Mouse (Mus musculus) stomach, embryonic 16.5 days (tissue): Measurements from ENCODE around the gene Fto. TPM values are rescaled to one million over a fixed set of nuclear protein-coding genes. Genes with fewer than 3 reads are reported as not detected.

ENCODE experiments used
- ATAC-seq: fragments of 200-750 bp; cut with Nextera tagmentation; 2 replicates; pipeline ENCODE4 v1.8.0; 2017; ENCODE audit warnings: moderate number of reproducible peaks, moderate TSS enrichment; ENCODE audit not compliant: insufficient read depth, low FRiP score
- H3K27ac ChIP-seq: fragments of 300-500 bp; sonication (generic); 2 replicates; pipeline ENCODE4 v1.5.1; 2014; ENCODE audit warnings: low read length
- H3K27me3 ChIP-seq: fragments of 300-500 bp; sonication (generic); 2 replicates; pipeline ENCODE4 v1.6.1; 2014; ENCODE audit warnings: low read length, control low read depth, mixed read lengths; ENCODE audit not compliant: control insufficient read depth, insufficient read depth
- H3K36me3 ChIP-seq: fragments of 300-500 bp; sonication (generic); 2 replicates; pipeline ENCODE4 v1.6.1; 2014; ENCODE audit warnings: low read length; ENCODE audit not compliant: control insufficient read depth, insufficient read depth
- H3K4me1 ChIP-seq: fragments of 300-500 bp; sonication (generic); 2 replicates; pipeline ENCODE4 v1.6.1; 2014; ENCODE audit warnings: low read length, control low read depth, mixed read lengths; ENCODE audit not compliant: control insufficient read depth, insufficient read depth
- H3K4me2 ChIP-seq: fragments of 300-500 bp; sonication (generic); 2 replicates; pipeline ENCODE4 v1.6.1; 2014; ENCODE audit warnings: low read depth, low read length, mixed read lengths
- H3K4me3 ChIP-seq: fragments of 300-500 bp; sonication (generic); replicated peaks from 2 replicates; pipeline ENCODE4 v1.5.1; 2014; ENCODE audit warnings: mild to moderate bottlenecking, low read length
- H3K9ac ChIP-seq: fragments of 300-500 bp; sonication (generic); 2 replicates; pipeline ENCODE4 v1.6.1; 2014; ENCODE audit warnings: low read length
- H3K9me3 ChIP-seq: fragments of 300-500 bp; sonication (generic); replicated peaks from 2 replicates; pipeline ENCODE4 v1.6.1; 2016; ENCODE audit warnings: low read length, control low read depth; ENCODE audit not compliant: control insufficient read depth
- WGBS: fragments of 180-500 bp; shearing (Covaris S2); extraction: QIAGEN DNeasy Blood & Tissue Kit; methylation state at CpG from one replicate; pipeline ENCODE4 v1.1.7; 2014; 5-methylcytosine and 5-hydroxymethylcytosine counted together
- polyA plus RNA-seq: library from polyadenylated mRNA; unstranded; fragments of >200 nt; fragmentation: Nextera tagmentation; extraction: Ambion mirVana; gene quantifications from 2 replicates; pipeline ENCODE4 v1.2.1, GENCODE M21; 2015

The Fto gene
- polyA plus RNA-seq, 1 experiment from 2014 or later = 73.4 TPM

DNA sequence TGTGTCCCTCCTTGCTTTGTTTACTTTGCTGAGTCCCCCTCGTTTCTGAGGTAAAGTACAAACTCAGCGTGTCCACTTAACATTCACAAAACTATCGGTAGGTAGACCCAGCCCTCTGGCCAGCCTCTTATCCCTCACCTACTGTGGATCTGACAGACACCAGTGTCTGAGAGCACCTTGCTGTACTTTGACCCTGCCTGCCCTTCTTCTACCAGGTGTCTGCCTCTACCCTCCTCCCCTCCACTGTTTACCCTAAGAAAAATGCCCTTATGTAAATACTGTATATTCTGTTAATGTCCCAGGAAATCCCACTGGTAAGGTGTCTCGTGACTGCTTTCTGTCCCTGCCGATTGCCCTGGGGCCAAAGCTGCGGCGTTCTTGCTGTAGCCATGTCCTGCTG, 91.8 kb downstream of the Fto start:
- H3K4me2 ChIP-seq = no peak overlapping the region
- 78% methylated on average over 7 of the region's 7 CpGs for whole genome bisulfite sequencing
- ATAC-seq = peak; percentile 17; the same call in 1 of the 2 replicates
- H3K36me3 ChIP-seq = no peaks in the 10 kb centered on the region
- H3K4me1 ChIP-seq = 0 out of 2 replicates have a peak, but pooled peaks cover 8% of the 10 kb centered on the region
- H3K9me3 ChIP-seq = no peaks in the 10 kb centered on the region
- H3K4me3 ChIP-seq = no peak overlapping the region
- H3K9ac ChIP-seq = no peak overlapping the region
- no peaks in the 10 kb centered on the region for H3K27me3 ChIP-seq
- H3K27ac ChIP-seq = no peak overlapping the region

DNA sequence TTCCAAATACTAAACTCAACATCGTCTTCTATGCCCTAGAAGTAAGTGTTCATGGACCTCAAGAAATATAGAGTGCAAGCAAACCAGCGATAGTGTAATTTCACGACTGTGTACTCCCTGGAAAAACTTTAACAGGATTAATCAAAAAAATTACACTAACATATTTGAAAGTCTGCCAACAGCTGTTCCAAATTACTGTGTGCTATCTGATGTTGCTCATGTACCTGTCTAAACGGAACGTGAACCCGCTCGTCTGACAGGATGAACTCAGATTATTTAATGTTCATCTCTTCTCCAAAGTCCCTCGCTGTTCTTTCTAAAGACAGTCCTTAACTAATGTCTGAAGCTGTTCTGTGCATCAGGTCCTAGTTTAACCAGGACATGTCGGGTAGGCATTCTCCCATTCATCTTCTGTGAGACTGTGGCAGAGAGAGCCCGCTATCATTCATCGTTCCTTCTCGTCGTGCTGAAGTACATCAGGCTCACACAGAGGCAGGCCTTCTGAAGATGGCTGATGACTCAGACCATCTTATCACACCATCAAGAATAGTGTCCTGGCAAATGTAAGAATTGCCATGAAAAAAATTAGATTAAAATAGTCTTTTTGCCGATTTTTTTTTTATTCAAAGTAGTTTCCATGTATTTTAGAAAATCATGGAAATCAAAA, 93.4 kb downstream of the Fto start:
- Histone ChIP-seq H3K4me2 (no peak overlapping the region), H3K4me3 (no peak overlapping the region), H3K9ac (no peak overlapping the region), H3K27me3 (no peaks in the 10 kb centered on the region), H3K27ac (no peak overlapping the region), H3K4me1 (0 out of 2 replicates have a peak, but pooled peaks cover 8% of the 10 kb centered on the region), H3K9me3 (no peaks in the 10 kb centered on the region), H3K36me3 (no peaks in the 10 kb centered on the region)
- WGBS = 65% methylated on average over 14 of the region's 14 CpGs
- no peak for ATAC-seq

DNA sequence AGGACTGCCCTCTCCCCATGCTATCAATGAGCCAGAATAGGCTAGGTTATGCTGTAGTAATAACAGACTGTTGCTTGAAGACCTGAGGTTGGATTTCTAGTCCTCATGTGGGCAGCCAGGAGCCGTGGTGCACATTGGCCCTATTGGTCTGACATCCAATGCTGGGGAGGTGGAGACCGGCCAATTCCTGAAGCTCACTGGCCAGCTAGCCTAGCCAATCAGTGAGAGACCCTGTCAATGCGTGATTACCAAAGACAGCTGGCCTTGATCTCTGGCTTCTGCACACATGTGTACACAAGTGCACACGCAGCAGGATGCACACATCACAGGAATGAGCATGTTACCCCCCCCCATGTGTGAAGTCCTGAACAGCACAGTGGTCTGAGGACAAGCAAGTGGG, 94.6 kb downstream of the Fto start:
- Histone ChIP-seq H3K4me1 (0 out of 2 replicates have a peak, but pooled peaks cover 8% of the 10 kb centered on the region), H3K4me2 (no peak overlapping the region), H3K4me3 (no peak overlapping the region), H3K9me3 (no peaks in the 10 kb centered on the region), H3K27me3 (no peaks in the 10 kb centered on the region), H3K9ac (no peak overlapping the region), H3K36me3 (no peaks in the 10 kb centered on the region), H3K27ac (no peak overlapping the region)
- no peak for ATAC-seq
- WGBS = 80% methylated on average over 4 of the region's 4 CpGs

GRCm38 (mm10) chr8:91410007-91410406, 96.7 kb downstream of the Fto start:
- Histone ChIP-seq H3K4me3 (no peak overlapping the region), H3K9ac (no peak overlapping the region), H3K9me3 (no peaks in the 10 kb centered on the region), H3K27me3 (no peaks in the 10 kb centered on the region), H3K4me1 (no peaks in the 10 kb centered on the region), H3K36me3 (no peaks in the 10 kb centered on the region), H3K4me2 (no peak overlapping the region), H3K27ac (no peak overlapping the region)
- 78% methylated on average over 12 of the region's 12 CpGs for WGBS
- no peak for ATAC-seq

- H3K36me3 ChIP-seq = 0 out of 2 replicates have a peak, but pooled peaks cover 3% of the 10 kb centered on the region
- no peak overlapping the region for H3K4me3 ChIP-seq
- H3K27me3 ChIP-seq = no peaks in the 10 kb centered on the region
- no peak overlapping the region for H3K4me2 ChIP-seq
- H3K9me3 ChIP-seq = no peaks in the 10 kb centered on the region
- WGBS = 57% methylated on average over 5 of the region's 5 CpGs
- no peak overlapping the region for H3K27ac ChIP-seq
- ATAC-seq = no peak
- H3K9ac ChIP-seq = no peak overlapping the region
- H3K4me1 ChIP-seq = peaks cover 3% of the 10 kb centered on the region; the same call in 1 of the 2 replicates
Observed at GRCm38 (mm10) chr8:91424491-91425074, 111.3 kb downstream of the Fto start.

DNA sequence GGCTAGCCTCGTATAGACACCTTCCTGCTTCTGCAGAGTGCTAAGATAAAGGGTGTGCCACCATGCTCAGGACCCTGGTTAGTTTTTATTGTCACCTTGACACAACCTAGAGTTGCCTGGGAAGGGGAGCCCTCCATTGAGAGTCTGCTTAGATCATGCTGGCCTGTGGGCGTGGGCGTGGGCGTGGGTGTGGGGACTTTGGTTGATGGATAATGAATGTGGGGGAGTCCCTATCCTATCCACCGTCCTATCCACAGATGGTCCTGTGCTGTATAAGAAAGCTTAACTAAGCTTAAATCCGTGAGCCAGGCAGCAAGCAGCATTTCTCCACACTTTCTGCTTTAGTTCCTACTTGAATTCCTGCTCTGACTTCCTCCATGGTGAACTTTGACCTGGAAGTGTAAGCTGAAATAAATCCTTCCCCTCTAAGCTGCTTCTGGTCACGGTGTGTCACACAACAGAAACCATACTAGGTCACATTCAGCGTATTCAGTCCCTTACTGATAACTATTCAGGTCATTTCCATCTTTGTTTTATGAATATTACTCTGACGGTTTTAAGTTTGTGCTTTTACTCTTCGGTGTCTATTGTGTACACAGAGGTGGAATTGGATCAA, 112.0 kb downstream of the Fto start:
- Histone ChIP-seq H3K4me2 (no peak overlapping the region), H3K27me3 (no peaks in the 10 kb centered on the region), H3K27ac (no peak overlapping the region), H3K36me3 (0 out of 2 replicates have a peak, but pooled peaks cover 3% of the 10 kb centered on the region), H3K9me3 (no peaks in the 10 kb centered on the region), H3K4me1 (peaks cover 3% of the 10 kb centered on the region; the same call in 1 of the 2 replicates), H3K9ac (no peak overlapping the region), H3K4me3 (no peak overlapping the region)
- WGBS = 81% methylated on average over 10 of the region's 10 CpGs
- no peak for ATAC-seq

GRCm38 (mm10) chr8:91426496-91426895, 113.2 kb downstream of the Fto start:
- no peak overlapping the region for H3K9ac ChIP-seq
- no peak overlapping the region for H3K4me2 ChIP-seq
- WGBS = 73% methylated on average over 1 of the region's 1 CpGs
- ATAC-seq = no peak
- H3K9me3 ChIP-seq = no peaks in the 10 kb centered on the region
- 0 out of 2 replicates have a peak, but pooled peaks cover 3% of the 10 kb centered on the region for H3K36me3 ChIP-seq
- H3K27ac ChIP-seq = no peak overlapping the region
- no peak overlapping the region for H3K4me3 ChIP-seq
- peaks cover 3% of the 10 kb centered on the region; the same call in 1 of the 2 replicates for H3K4me1 ChIP-seq
- no peaks in the 10 kb centered on the region for H3K27me3 ChIP-seq

- Histone ChIP-seq H3K27me3 (no peaks in the 10 kb centered on the region), H3K4me3 (no peak overlapping the region), H3K9ac (no peak overlapping the region), H3K9me3 (no peaks in the 10 kb centered on the region; the same call in 1 of the 2 replicates), H3K27ac (no peak overlapping the region), H3K36me3 (no peaks in the 10 kb centered on the region), H3K4me1 (no peaks in the 10 kb centered on the region), H3K4me2 (no peak overlapping the region)
- WGBS = 89% methylated on average over 3 of the region's 3 CpGs
- no peak for ATAC-seq
Observed at GRCm38 (mm10) chr8:91430333-91430940, 117.1 kb downstream of the Fto start.

- no peaks in the 10 kb centered on the region; the same call in 1 of the 2 replicates for H3K9me3 ChIP-seq
- H3K27ac ChIP-seq = no peak overlapping the region
- no peak overlapping the region for H3K9ac ChIP-seq
- 95% methylated on average over 15 of the region's 15 CpGs for WGBS
- H3K27me3 ChIP-seq = no peaks in the 10 kb centered on the region
- H3K4me1 ChIP-seq = no peaks in the 10 kb centered on the region
- H3K4me2 ChIP-seq = no peak overlapping the region
- no peak overlapping the region for H3K4me3 ChIP-seq
- ATAC-seq = no peak
- no peaks in the 10 kb centered on the region for H3K36me3 ChIP-seq
Observed at GRCm38 (mm10) chr8:91436036-91436435, 122.7 kb downstream of the Fto start.
